Mouse (Mus musculus): Measurements from ENCODE around the gene Maged2.
A peak's percentile ranks its signal among the peaks of the same experiment; 100 is the strongest.
"Not testable (repeated sequence)": the region's sequence is repeated elsewhere in the genome, so short reads cannot be mapped to it uniquely, and the experiment has no call there.

Gene Maged2

DNA sequence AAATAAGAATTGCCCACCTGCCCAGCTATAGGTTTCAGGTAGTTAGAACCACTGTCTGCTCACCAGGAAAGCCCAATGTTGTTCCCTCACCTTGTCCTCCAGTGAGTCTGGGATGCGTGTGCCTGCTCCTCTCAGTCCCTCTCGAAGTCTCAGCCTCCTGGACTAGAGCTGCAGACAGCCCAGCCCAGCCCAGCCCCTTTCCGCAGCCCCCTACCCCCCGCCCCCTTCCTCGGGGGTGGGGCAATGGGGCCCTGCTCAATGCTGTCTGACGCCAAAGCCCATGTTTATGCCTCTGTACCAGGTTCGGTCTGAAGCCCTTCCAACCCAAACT lies at the start of gene Maged2:
Gene Maged2, minus strand, starts transcription at position 207 of the 331 bp plus-strand sequence.
- DNase-seq, result no peak

DNA sequence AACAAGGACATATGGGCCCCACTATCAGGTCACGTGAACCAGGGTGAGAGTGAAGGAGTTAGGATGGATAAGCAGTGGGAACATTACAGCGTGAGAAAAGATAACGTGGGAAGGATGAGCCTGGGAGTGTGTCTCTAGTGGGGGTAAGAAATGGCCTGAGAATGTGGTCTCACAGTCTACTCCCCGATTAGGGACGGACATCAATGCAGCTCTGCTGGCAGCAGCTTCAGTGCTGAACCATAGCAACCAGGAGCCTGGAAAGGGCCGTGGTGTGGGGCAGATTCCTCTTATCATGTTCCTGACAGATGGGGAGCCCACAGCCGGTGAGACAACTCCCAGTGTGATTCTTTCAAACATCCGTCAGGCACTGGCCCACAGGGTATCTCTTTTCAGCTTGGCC lies 34.1 kb upstream of the Maged2 start:
- DNase-seq, result no peak

DNA sequence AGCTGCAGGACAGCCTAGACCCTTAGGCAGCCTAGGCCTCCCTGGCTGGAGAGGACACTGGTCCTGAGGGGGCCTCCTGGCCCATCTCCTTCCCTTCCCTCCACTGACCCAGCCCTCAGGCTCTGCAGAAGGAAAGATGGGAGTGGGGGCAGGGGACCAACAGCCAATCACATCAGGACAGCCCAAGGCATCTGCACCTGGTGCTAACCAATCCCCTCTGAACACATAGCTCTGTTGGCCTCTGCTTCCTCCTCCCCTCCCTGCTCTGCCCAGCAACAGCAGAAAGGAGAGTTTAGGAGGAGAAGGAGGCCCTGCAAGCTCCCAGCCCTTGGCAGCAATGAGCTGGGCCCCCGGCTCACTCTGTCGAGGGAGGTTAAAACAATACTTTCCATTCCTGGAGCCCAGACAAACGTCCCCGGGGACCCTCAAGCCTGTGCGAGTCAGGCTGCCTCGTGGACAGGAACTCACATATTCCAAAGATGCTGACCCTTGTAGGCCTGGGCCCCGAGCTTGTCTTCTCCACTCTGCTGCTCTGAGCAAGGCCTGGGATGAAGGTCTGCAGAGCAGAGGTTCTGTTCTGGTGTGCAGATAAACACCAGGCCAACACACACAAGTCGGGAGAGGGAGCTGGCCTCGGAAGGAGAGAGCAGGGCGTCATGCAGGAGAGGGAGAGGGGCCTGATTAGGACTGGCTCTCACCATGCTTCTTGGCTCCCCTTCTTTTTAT lies 31.5 kb upstream of the Maged2 start:
- DNase-seq, result not testable (repeated sequence)

DNA sequence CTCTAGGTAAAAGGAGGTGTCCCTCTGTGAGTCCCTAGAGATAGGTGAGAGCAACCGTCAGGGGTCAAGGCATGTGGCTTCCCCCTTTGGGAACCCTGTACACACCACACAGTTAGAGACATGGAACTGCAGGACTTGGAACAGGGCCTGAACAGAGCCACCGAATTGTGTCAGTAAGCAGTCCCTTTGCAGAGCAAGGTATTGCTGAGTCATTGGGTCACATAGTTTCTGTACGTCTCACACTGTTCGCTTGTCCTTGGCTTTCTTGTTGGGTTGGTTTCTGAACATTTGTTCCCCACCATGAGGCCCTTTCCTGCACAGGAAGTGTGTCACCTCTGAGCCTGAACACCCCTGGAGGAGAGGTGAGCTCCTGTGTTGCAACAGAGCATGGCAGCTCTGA lies 29.1 kb upstream of the Maged2 start:
- DNase-seq, result not testable (repeated sequence)

DNA sequence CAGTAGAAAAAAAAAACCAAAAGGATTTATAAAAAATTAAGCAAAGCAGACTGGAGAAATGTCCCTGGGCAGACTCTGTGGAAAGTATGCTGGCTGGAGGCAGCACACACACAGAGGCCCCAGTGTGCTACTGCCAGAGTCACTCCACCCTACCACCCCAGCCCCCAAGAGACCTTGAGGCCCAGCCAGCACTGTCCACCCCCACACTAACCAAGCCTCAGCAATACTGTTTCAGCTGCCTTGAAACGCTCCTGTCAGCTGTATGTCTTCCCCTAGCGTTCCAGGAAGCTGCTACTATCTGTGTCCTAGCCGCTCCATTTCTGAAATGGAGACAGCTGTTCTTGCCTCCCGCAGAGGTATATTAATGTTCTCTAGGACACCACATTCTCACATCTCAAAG lies 16.2 kb upstream of the Maged2 start:
- DNase-seq, result no peak

DNA sequence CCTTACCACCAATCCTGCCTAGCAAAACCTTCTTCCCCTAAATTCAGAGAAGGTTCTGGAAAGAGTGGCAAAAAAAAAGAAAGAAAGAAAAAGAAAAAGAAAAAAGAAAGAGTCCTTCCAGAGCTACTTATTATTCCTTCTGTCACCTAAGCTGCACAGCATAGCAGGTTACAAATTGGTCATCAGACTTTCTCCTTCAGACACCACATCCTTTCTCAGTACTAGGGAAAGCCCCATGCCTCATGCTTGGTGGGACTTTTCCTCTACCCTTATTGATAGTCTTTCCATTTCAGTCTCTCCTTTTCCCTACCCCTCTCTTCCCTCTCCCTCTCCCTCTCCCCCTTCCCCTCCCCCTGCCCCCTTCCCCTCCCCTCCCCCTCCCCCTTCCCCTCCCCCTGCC lies 3.1 kb upstream of the Maged2 start:
- no peak for DNase-seq

DNA sequence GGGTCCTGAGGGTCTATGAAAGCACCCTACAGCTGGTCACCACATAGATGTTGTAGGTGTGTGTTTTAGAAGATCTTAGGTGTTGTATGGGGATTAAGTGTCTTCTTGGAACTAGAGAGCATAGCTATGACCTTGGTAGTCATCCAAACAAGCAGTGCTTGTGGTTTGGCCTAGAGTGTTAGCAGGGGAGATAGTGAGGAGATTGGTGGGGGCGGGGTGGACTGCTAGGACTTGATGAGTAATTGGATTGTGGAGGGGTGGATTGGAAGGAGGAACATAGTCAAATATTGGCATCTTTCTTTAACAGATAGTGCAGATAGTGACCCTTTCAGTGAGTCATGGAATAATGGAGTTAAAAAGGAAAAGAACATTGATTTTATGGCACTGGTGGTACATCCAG lies 1.5 kb upstream of the Maged2 start:
- DNase-seq, result no peak

DNA sequence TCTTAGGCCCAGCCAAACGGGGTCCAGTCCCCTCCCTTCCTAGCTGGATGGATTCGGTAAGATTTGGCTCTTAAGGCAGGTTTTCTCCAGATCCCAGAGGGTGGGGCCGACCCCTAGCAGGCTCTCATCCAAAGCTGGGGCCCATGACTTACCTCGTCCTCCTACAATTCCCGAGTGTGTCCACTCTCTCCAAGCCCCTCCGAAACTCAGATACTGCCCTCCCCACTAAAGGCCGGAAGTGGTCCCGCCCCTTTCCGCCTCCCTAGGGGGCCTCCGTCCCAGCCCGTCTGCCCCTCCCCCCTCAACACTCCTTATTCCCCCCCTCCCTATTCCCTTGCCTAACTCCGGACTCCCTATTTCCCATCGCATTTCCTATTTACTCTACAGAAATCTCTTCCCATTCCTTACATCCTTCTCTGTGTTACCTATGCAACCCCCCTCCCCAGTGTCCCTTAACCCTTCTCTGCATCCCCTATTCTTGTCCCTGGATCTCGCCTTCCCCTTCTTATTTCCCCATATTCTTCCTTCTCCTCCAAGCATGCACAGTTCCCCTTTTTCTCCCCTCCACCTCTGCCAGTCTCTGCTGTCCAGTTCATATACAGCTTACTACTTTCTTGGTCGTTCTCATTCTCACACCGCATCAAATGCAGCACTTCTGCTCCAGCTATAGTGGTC lies 544 bp downstream of the Maged2 start:
- DNase-seq, result peak; percentile 22

DNA sequence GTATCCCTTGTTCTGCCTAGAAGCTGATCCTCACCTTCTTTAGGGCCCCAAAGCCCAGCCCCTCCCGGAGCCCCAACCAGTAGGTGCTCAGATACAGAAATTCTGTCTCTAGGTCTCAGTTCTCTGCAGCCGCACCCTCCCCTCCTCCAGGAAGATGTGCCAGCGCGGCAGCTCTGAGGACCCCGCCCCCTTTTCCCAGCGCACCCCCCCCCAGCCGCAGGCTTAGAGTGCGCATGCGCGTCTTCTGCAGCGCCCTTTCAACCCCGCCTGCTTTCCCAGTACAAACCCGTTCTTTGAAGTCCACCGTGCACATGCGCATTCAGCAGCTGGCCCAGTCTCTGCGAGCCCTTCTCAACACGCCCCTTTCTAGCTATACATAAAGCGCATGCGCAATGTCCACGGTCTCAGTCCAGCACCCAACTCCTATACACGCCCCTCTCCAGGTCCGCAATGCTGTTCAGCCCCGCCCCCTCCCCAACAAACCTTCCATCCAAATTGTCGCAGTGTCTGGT lies 1.3 kb downstream of the Maged2 start:
- DNase-seq, result peak; percentile 80

DNA sequence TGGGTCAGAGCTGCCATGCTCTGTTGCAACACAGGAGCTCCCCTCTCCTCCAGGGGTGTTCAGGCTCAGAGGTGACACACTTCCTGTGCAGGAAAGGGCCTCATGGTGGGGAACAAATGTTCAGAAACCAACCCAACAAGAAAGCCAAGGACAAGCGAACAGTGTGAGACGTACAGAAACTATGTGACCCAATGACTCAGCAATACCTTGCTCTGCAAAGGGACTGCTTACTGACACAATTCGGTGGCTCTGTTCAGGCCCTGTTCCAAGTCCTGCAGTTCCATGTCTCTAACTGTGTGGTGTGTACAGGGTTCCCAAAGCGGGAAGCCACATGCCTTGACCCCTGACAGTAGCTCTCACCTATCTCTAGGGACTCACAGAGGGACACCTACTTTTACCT lies 13.2 kb downstream of the Maged2 start:
- not testable (repeated sequence) for DNase-seq

DNA sequence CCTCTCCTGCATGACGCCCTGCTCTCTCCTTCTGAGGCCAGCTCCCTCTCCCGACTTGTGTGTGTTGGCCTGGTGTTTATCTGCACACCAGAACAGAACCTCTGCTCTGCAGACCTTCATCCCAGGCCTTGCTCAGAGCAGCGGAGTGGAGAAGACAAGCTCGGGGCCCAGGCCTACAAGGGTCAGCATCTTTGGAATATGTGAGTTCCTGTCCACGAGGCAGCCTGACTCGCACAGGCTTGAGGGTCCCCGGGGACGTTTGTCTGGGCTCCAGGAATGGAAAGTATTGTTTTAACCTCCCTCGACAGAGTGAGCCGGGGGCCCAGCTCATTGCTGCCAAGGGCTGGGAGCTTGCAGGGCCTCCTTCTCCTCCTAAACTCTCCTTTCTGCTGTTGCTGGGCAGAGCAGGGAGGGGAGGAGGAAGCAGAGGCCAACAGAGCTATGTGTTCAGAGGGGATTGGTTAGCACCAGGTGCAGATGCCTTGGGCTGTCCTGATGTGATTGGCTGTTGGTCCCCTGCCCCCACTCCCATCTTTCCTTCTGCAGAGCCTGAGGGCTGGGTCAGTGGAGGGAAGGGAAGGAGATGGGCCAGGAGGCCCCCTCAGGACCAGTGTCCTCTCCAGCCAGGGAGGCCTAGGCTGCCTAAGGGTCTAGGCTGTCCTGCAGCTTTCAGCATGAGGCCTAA lies 15.5 kb downstream of the Maged2 start:
- not testable (repeated sequence) for DNase-seq
